Mouse (Mus musculus) forelimb bud, embryonic 11.5 days (tissue): ENCODE measurements around the gene 1700022I11Rik.
"Not testable (repeated sequence)": the region's sequence is repeated elsewhere in the genome, so short reads cannot be mapped to it uniquely, and the experiment has no call there.

Source experiments
- DNase-seq: peaks from one replicate; pipeline ENCODE4 v3.0.0-alpha.2; 2012; ENCODE audit warnings: low read depth, low spot score

1700022I11Rik gene

GRCm38 (mm10) chr4:42951206-42952195 is 17.9 kb upstream of the 1700022I11Rik start:
- no peak for DNase-seq

- no peak for DNase-seq
These were observed 16.8 kb upstream of the 1700022I11Rik start for GRCm38 (mm10) chr4:42952563-42952962.

- DNase-seq: no peak
These were observed 15.8 kb upstream of the 1700022I11Rik start for GRCm38 (mm10) chr4:42953435-42954094.

GRCm38 (mm10) chr4:42954297-42954696 is 15.1 kb upstream of the 1700022I11Rik start:
- peak; percentile 70 for DNase-seq

DNA sequence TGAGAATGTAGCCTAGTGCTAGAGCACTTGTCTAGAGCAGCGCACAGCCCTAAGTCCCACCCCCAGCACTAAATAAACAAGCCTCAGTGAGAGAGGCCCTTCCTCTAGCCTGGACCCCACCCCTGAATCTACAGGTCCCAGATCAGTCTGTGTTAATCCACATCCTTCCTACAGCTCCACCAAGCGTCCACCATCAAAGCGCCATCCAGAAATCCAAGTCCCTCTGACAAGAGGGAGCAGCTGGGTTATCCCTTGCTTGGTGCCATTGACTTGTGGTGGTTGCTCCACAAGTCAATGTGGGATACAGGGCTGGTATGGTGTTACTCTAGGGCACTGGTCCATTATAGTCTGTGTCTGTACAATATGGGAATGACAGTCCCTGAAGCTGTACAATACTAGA is 14.2 kb upstream of the 1700022I11Rik start:
- no peak for DNase-seq

GRCm38 (mm10) chr4:42956581-42956980 is 12.8 kb upstream of the 1700022I11Rik start:
- DNase-seq: no peak

DNA sequence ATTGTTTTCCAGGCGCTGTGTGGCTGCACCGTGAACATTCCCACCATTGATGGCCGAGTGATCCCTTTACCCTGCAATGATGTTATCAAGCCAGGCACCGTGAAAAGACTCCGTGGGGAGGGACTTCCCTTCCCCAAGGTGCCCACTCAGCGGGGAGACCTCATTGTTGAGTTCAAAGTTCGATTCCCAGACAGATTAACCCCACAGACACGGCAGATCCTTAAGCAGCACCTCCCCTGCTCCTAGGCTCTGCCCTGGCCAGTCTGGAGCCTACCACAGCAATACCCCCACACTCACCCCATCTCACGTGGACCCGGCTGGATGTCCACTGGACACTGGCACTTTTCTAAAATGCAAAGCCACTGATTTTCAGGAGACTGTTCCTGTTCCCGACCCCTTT is 12.1 kb upstream of the 1700022I11Rik start:
- no peak for DNase-seq

- DNase-seq: no peak
These were observed 11.4 kb upstream of the 1700022I11Rik start for GRCm38 (mm10) chr4:42957979-42958378.

GRCm38 (mm10) chr4:42958942-42959341 is 10.5 kb upstream of the 1700022I11Rik start:
- DNase-seq: no peak

GRCm38 (mm10) chr4:42959382-42959781 is 10.0 kb upstream of the 1700022I11Rik start:
- DNase-seq: no peak

GRCm38 (mm10) chr4:42961592-42961991 is 7.8 kb upstream of the 1700022I11Rik start:
- DNase-seq: peak; percentile 43

DNA sequence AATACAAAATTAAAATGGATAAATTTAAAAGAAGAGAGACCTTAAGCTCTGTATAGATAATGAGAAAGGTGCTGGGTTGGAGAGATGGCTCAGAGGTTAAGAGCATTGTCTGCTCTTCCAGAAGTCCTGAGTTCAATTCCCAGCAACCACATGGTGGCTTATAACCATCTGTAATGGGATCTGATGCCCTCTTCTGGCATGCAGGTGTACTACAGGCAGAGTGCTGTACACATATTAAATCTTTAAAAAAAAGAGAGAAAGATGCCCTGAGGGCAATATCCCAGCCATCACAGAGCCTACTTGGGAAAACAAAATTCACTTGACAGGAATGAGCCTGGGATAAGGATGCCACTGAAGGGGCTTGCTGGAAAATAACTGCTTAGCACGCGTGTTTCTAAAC is 5.9 kb upstream of the 1700022I11Rik start:
- DNase-seq: no peak

DNA sequence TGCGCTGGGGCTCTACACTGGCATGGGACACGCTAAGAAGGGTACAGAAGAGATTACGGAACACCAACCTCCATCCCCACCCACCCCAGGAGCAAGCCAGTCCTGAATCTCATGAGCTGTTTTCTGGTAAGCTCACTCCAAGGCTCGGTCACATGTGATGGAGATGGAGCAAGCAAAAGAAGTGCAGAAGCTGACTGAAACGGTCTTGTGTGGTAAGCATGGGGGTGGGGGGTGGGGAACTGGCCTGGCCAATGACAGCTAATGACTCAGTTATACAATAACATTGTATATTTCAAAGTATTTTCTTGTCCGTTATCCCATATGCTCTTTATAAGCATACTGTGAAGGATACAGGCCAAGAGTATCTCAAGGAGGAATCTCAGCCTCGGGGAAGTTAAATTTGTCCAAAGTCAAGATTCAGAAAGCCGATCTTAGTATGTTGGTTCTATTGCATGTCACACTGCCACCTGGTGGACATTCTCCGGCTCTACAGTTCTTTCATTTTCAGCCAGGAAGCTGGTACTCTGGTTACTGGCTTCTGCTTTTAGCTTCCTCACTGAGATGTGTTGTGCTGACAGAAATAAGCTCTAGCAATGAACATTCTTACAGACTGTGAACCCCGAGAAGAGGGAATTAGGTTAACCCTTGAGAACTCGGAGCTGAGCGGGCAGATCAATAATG is 4.2 kb upstream of the 1700022I11Rik start:
- peak; percentile 77 for DNase-seq

- no peak for DNase-seq
These were observed 3.5 kb downstream of the 1700022I11Rik start for GRCm38 (mm10) chr4:42972952-42973351.

- DNase-seq: no peak
These were observed 4.5 kb downstream of the 1700022I11Rik start for GRCm38 (mm10) chr4:42973868-42974267.

DNA sequence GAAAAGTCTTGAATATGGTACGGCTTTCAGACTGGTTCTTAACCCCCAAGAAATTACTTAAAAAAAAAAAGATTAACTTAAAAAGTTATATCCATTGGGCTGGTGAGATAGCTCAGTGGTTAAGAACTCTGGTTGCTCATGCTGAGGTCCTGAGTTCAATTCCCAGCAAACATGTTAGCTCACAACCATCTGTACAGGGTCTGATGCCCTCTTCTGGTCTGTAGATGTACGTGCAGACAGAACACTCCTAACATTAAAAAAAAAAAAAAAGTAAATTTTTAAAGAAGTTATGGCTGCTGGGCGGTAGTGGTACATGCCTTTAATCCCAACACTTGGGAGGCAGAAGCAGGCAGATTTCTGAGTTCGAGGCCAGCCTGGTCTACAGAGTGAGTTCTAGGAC is 8.7 kb downstream of the 1700022I11Rik start:
- no peak for DNase-seq

GRCm38 (mm10) chr4:42980467-42980866 is 11.1 kb downstream of the 1700022I11Rik start:
- not testable (repeated sequence) for DNase-seq

DNA sequence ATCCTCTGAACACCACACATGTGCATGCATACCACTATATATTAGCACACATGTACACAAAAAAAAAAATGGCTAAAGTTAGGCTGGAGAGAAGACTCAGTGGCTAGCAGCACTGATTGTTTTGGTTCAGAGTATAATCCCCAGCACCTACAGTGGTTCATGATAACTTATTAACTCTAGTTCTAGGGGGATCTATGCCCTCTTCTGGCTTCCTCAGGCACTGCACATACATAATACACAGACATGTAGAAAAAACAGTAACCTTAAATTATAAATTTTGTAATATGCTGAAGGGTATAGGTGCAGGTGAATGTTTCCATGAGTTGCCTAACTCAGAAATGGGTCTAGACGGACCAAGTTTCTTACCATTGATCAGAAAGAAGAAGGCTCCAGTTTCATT is 18.9 kb downstream of the 1700022I11Rik start:
- no peak for DNase-seq

- DNase-seq: no peak
These were observed 28.6 kb downstream of the 1700022I11Rik start for GRCm38 (mm10) chr4:42998022-42998421.

GRCm38 (mm10) chr4:42999451-43000140 is 30.2 kb downstream of the 1700022I11Rik start:
- peak; percentile 70 for DNase-seq
